Mouse (Mus musculus): ENCODE data around the gene Cep128.

DNA sequence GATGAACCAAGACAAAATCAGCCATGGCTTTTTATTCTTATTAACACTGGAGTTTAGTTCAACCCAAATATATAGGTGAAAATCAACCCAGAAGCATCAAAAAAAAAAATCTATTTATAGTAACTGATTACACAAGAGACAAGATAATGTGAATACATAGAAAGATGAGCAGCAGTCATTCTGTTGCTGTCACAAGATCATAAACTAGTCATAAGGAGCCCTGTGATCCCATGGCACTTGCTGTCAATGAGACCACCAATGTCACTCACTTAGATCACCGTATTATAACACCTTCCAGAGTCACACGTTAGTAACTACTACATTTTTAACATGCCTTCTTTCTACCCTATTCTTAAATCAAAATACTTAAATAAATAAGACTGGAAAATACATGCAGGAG lies 118.2 kb downstream of the Cep128 start:
- TF ChIP-seq CTCF (IDR thresholded peaks at IDR 0.05; ENCODE audit: low read depth) (no peak), EP300 (optimal IDR thresholded peaks at IDR 0.05) (no peak)
